Mouse (Mus musculus): ENCODE results near the gene Gpr18.

DNA sequence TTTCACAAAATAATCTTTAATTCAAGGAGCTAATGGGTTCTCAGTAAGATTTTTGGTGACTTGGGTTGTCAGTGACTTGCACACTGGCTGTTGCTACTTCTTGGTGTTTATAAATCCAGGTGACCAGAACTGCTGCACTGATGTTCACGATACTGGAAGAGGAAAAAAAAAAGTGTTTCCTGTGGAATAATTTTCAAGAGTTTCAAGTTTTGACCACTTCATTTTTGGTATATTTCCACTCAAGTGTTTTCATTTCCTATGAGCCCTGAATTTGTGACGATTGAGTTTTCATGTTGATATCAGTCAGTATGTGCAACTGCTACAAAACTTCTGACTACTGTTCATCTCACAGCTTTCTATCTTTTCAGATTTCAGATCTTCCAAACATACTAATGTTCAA lies 38.7 kb downstream of the Gpr18 start:
- TF ChIP-seq CTCF (IDR thresholded peaks at IDR 0.05; ENCODE audit: extremely low read depth, insufficient read depth, low read length) = no peak
- no peak for TF ChIP-seq POLR2A (IDR thresholded peaks at IDR 0.05; ENCODE audit: extremely low read depth, insufficient read depth, low read length)

Measured in cortical plate, adult 2 months (tissue).